Mouse (Mus musculus) testis, adult 2 months (tissue): Measurements from ENCODE around the gene Hoxd9.

Source experiments
- CTCF ChIP-seq: fragments of 200-500 bp; IDR thresholded peaks from 2 replicates; pipeline ENCODE4 v1.5.1; 2012; ENCODE audit warnings: low read depth, mild to moderate bottlenecking, inconsistent platforms, low read length, moderate library complexity; ENCODE audit not compliant: control insufficient read depth, insufficient read depth, insufficient replicate concordance
- POLR2A ChIP-seq: fragments of 200-500 bp; IDR thresholded peaks from 2 replicates; pipeline ENCODE4 v1.6.1; 2012; ENCODE audit warnings: low read depth, mild to moderate bottlenecking, inconsistent platforms, low read length, moderate library complexity; ENCODE audit not compliant: control insufficient read depth

DNA sequence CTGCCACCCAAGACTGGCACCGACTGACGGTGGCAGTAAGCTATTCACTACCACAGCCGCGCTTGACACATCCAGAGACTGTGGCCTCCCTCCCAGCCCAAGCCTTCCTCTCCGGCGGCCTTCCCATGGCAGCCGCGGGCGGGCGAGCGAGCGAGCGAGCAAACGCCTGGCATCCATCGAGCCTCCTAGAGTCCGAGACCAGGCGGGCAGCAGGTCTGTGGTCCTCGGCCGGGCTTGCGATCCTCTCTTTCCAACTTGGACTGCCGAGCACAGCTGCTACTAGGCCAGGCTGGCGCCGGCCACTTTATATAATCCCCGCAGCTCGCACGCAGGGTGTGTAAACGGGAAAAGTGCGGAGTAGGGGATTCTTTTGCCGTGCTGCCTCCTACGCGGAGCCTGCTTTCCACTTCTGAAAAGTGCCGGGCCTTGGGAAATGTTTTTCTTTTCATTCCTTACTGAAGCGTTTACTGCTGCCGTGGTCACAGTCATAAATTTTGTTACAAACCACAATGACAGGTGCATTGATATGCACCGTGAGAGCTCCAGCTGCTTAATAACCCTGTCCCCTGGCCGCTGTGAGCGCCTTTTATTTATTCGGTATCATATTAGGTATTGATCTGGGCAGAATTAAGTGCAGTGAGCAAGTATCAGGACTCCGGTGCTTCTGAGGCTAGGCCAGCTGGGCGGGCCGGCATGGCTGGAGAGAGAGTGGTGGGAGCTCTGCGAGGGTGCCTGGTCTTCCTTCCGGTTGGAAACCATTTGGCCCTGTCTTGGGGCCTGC is 43.0 kb downstream of the Hoxd9 start:
- TF ChIP-seq POLR2A (no peak), CTCF (no peak)
